In the genomic region with DNA sequence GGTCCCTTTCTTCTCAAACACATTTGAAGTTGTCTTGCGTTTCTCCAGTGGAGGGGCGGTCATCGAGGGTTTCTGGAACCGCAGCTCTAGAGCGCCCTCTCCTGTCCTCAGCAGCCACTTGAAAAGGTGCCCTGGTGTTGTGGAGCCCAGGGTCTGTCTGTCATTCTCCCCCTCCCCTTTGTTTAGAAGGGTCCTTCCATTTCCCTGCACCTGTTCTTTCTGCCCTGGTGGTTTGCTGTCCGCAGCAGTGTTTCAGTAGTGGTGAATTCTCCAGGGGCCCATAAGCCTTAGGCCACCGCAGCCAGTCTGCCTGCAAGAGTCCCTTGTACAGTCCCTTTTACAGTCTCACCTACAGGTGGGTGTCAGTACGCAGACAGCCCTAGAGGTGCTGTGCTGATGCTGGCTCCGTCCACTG, we compare ENCODE assay signal across 8 mouse cellular contexts.
DNase-seq lines count a peak whose midpoint lies in the region; ATAC-seq and TF ChIP-seq lines count a peak whose summit lies in the region.
"Had no signal": no experiment of that assay in that cellular context is flagged by ENCODE, and none has a peak within 500 bp of the region (broad histone marks: within the 10 kb centered on the region; RNA-seq: fewer than 3 reads in every experiment).

No protein-coding gene starts in this region.

- H3K4me2 ChIP-seq in liver, embryonic 16.5 days (ENCODE audit: low read depth, low read length): no peak overlapping the region

- no peaks in the 10 kb centered on the region; the same call in 1 of the 2 replicates for H3K36me3 ChIP-seq in liver, embryonic 16.5 days (ENCODE audit: control insufficient read depth, insufficient read depth)

- peak; percentile 64 for TF ChIP-seq CTCF in left cerebral cortex, adult 2 months (IDR thresholded peaks at IDR 0.05)

- H3K4me1 ChIP-seq in liver, embryonic 16.5 days (ENCODE audit: control insufficient read depth, low read depth, low read length): peaks cover 37% of the 10 kb centered on the region

- H3K9me3 ChIP-seq in liver, embryonic 16.5 days (replicated peaks; ENCODE audit: control insufficient read depth, low read length): no peaks in the 10 kb centered on the region
- H3K9me3 ChIP-seq: megakaryocyte, embryonic 14.5 days had no signal

- peak; percentile 27 to 60 for DNase-seq in left cerebral cortex, adult 2 months (ENCODE audit: extremely low spot score in 1 of 2, low spot score in 2 of 2)
- DNase-seq in left cerebral cortex, adult 11 months (ENCODE audit: low spot score): no peak
- DNase-seq in R1 (ENCODE audit: low read depth, low spot score): peak; percentile 67
- DNase-seq in cerebellum, adult 9-10 months: peak; percentile 31
- DNase-seq in heart, postnatal 4 days: peak; percentile 71
- DNase-seq in right cerebral cortex, postnatal 4 days: peak; percentile 56

- 54% methylated on average over 9 of the region's 9 CpGs for WGBS in liver, embryonic 16.5 days (ENCODE audit: insufficient replicate concordance)

- no peak overlapping the region for H3K4me3 ChIP-seq in left cerebral cortex, adult 2 months
- H3K4me3 ChIP-seq in liver, embryonic 16.5 days (ENCODE audit: low read depth, low read length): no peak overlapping the region
- H3K4me3 ChIP-seq: megakaryocyte, embryonic 14.5 days had no signal

- H3K27me3 ChIP-seq in liver, embryonic 16.5 days (ENCODE audit: control insufficient read depth, insufficient read depth, low read depth, low read length): no peaks in the 10 kb centered on the region
- H3K27me3 ChIP-seq: megakaryocyte, embryonic 14.5 days had no signal

- no peak overlapping the region for H3K27ac ChIP-seq in left cerebral cortex, adult 2 months
- H3K27ac ChIP-seq in liver, embryonic 16.5 days (ENCODE audit: low read length): no peak overlapping the region

- intact Hi-C loops in left cerebral cortex, adult 2 months (cut with DNase I): loop anchor here (1.0 to 5.0 kb wide), 2 partner anchors 175 to 741 kb away; no protein-coding TSS in a partner anchor

- ATAC-seq in liver, embryonic 16.5 days (ENCODE audit: low read depth): peak; percentile 53

- no peak overlapping the region for H3K9ac ChIP-seq in liver, embryonic 16.5 days (ENCODE audit: low read depth, low read length)
